Mouse (Mus musculus): ENCODE measurements at regions not wholly inside any gene's neighbourhood (a gene's known extent, or its start where the extent isn't known, plus 50 kb on each side); places are given as distances from the start of the nearest gene placed in this dataset.

GRCm38 (mm10) chr12:90469754-90470153 lies 268.5 kb downstream of the Dio2 start:
- DNase-seq (ENCODE audit: low spot score in 2 of 2) = no peak

GRCm38 (mm10) chr12:90460121-90460520 lies 278.1 kb downstream of the Dio2 start:
- DNase-seq (ENCODE audit: low spot score in 2 of 2) = no peak

- DNase-seq (ENCODE audit: low spot score in 2 of 2) = no peak
Measured at GRCm38 (mm10) chr12:90440672-90441071, 297.6 kb downstream of the Dio2 start.

GRCm38 (mm10) chr12:90425276-90426063 lies 312.8 kb downstream of the Dio2 start:
- no peak for DNase-seq (ENCODE audit: low spot score in 2 of 2)

- no peak for DNase-seq (ENCODE audit: low spot score in 2 of 2)
Measured at GRCm38 (mm10) chr12:90417590-90418221, 320.5 kb downstream of the Dio2 start.

GRCm38 (mm10) chr12:90408716-90409115 lies 329.5 kb downstream of the Dio2 start:
- DNase-seq (ENCODE audit: low spot score in 2 of 2) = no peak

- peak in 1 of 2 experiments; percentile 1 for DNase-seq (ENCODE audit: low spot score in 2 of 2)
Measured at GRCm38 (mm10) chr12:90398564-90398963, 339.7 kb downstream of the Dio2 start.

Measured in urinary bladder, adult 18-20 months (tissue).